Mouse (Mus musculus): ENCODE data around the gene Gm3435.
"Not testable (repeated sequence)": the region's sequence is repeated elsewhere in the genome, so short reads cannot be mapped to it uniquely, and the experiment has no call there.

The Gm3435 gene

GRCm38 (mm10) chr17:15009706-15010413, at the start of gene Gm3435:
Gene Gm3435, plus strand, starts transcription at chr17:15010176.
- DNase-seq: not testable (repeated sequence)

DNA sequence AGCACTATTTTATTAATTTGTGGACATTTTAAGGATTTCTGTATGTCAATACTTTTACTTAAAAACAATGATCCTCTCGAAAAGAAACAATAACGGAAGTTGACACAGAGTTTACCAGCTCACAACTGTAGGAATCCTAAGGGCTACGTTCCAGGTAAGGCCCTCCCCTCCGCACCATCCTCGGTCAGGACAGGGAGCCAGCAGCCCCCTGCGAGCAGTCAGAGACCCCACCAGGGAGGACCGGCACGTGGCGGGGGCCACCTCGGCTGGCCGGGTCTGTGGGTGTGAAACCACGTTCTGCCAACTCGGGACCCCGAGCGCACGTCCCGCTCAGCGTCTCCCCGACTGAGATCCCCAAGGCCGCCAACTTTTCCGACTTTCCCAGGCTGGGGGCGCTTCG, 49.5 kb upstream of the Gm3435 start:
- DNase-seq: peak in 1 of 2 experiments; percentile 11

DNA sequence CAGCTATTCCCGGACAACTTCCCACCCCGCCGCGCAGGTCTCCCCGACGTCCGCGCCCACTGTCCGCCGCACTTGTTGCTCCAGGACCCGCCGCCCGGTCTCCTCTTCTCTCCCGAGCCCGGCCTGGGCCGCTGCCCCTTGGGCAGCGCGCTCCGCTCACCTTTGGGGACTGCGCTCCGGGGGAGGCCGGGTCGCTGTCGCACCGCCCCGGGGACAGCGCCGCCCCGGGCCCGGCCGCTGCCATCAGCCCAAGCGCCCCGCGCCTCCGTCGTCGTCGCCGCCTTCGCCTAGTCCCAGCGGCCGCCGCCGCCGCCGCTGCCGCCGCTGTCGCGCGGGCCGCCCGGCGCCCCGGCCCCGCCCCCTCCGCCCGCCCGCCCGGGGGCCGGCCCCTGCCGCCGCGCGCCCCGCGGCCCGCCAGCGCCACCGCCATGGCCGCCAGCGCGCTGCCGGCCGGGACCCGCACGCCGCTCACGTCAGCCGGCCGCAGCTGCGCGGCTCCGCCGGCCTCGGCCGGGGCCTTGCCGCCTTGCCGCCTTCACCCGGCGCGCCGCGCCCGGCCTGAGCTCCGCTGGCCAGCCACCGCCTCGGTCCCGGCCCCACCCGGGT, 48.9 kb upstream of the Gm3435 start, which contains the start of gene Phf10:
Gene Phf10, minus strand, starts transcription at position 323 of the 606 bp plus-strand sequence.
- peak; percentile 25 to 29 for DNase-seq

GRCm38 (mm10) chr17:14961557-14962154, 48.3 kb upstream of the Gm3435 start:
- not testable (repeated sequence) for DNase-seq

- not testable (repeated sequence) for DNase-seq
Observed at GRCm38 (mm10) chr17:14968373-14968913, 41.5 kb upstream of the Gm3435 start.

GRCm38 (mm10) chr17:14977718-14978361, 32.1 kb upstream of the Gm3435 start:
- not testable (repeated sequence) for DNase-seq

DNA sequence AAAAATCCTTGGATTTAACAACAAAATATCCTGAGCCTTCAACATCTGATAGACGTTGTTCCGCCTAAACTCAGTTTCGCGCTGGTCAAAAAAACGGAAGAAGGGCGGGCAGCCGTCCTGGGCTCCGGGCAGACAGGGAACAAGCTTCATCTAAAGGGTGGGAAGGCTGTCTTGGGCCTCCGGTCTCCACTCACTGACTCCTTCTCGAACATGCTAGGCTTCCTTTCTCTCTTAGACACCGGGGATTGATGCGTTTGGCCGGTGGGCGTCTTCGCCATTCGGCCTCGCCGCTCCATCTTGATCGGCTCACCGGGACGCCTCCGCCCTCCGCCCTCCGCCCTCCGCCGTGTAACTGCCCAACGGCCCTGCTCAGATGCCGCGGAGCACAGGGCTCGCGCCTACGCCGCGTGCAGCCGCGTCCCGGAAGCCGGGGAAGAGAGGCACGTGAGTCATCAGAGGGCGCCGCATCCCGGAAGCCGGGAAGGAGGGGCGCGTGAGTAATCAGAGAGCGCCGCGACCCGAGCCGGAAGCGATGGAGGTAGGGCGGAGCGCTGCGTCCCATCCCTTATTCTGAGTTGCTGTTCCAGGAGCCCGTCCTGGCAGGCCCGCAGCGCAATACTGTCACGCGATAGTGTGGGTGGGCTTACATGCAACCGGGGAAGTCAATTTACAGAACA, 31.5 kb upstream of the Gm3435 start, which contains the start of the genes 9030025P20Rik and Gm3417:
Gene 9030025P20Rik, plus strand, starts transcription at position 107 of the 677 bp plus-strand sequence.
Gene Gm3417, minus strand, starts transcription at position 429 of the 677 bp plus-strand sequence.
- DNase-seq: not testable (repeated sequence)

GRCm38 (mm10) chr17:14990116-14990702, 19.8 kb upstream of the Gm3435 start:
- DNase-seq: peak in 1 of 2 experiments; percentile 0

DNA sequence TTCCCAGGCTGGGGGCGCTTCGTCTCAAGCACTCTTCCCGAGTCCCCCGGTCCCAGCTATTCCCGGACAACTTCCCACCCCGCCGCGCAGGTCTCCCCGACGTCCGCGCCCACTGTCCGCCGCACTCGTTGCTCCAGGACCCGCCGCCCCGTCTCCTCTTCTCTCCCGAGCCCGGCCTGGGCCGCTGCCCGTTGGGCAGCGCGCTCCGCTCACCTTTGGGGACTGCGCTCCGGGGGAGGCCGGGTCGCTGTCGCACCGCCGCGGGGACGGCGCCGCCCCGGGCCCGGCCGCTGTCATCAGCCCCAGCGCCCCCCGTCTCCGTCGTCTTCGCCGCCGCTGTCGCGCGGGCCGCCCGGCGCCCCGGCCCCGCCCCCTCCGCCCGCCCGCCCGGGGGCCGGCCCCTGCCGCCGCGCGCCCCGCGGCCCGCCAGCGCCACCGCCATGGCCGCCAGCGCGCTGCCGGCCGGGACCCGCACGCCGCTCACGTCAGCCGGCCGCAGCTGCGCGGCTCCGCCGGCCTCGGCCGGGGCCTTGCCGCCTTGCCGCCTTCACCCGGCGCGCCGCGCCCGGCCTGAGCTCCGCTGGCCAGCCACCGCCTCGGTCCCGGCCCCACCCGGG, 17.3 kb upstream of the Gm3435 start:
- DNase-seq: not testable (repeated sequence)

- not testable (repeated sequence) for DNase-seq
Observed at GRCm38 (mm10) chr17:14993139-14993832, 16.7 kb upstream of the Gm3435 start.

GRCm38 (mm10) chr17:14994140-14994539, 15.8 kb upstream of the Gm3435 start:
- DNase-seq: not testable (repeated sequence)

DNA sequence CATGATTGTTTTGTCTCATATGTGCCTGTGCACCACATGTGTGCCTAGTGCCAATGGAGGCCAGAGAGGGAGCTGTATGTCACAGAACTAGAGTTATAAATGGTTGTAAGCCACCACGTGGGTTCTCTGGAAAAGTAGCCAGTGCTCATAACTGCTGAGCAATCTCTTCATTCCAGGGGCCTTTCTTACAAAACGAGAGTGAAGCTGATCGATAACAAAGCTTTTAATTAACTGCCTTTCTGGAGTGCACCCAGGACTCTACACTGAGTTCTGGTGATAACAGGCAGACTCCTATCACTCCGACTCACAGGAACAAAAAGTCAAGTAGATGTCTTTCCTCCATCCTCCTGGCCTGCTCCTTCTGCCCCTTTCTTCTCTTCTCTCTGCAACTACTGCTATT, 9.9 kb upstream of the Gm3435 start:
- not testable (repeated sequence) for DNase-seq

DNA sequence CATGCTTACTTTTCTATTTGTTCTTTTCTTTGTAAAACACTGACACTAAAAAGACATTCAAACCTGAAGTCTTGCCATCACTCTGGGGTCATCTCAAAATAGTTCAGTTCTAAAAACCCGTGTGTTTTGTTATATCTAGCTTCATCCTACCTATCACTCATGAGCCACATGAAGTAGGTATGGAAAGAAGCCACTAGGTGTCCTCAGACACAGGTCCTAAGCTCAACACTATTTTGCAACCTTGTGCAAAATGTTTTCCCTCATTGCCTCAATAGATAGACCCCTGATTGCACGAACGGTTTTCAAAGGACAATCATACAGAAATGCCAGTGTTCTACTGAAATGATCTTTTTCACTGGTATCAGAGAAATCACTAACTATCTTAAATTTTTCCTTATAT, 888 bp upstream of the Gm3435 start:
- DNase-seq: not testable (repeated sequence)

- DNase-seq: peak; percentile 7
Observed at GRCm38 (mm10) chr17:15021503-15022220, 11.7 kb downstream of the Gm3435 start.

DNA sequence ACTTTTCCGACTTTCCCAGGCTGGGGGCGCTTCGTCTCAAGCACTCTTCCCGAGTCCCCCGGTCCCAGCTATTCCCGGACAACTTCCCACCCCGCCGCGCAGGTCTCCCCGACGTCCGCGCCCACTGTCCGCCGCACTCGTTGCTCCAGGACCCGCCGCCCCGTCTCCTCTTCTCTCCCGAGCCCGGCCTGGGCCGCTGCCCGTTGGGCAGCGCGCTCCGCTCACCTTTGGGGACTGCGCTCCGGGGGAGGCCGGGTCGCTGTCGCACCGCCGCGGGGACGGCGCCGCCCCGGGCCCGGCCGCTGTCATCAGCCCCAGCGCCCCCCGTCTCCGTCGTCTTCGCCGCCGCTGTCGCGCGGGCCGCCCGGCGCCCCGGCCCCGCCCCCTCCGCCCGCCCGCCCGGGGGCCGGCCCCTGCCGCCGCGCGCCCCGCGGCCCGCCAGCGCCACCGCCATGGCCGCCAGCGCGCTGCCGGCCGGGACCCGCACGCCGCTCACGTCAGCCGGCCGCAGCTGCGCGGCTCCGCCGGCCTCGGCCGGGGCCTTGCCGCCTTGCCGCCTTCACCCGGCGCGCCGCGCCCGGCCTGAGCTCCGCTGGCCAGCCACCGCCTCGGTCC, 14.0 kb downstream of the Gm3435 start:
- DNase-seq: not testable (repeated sequence)

GRCm38 (mm10) chr17:15024502-15025193, 14.7 kb downstream of the Gm3435 start:
- not testable (repeated sequence) for DNase-seq

- DNase-seq: not testable (repeated sequence)
Observed at GRCm38 (mm10) chr17:15025513-15025912, 15.5 kb downstream of the Gm3435 start.

DNA sequence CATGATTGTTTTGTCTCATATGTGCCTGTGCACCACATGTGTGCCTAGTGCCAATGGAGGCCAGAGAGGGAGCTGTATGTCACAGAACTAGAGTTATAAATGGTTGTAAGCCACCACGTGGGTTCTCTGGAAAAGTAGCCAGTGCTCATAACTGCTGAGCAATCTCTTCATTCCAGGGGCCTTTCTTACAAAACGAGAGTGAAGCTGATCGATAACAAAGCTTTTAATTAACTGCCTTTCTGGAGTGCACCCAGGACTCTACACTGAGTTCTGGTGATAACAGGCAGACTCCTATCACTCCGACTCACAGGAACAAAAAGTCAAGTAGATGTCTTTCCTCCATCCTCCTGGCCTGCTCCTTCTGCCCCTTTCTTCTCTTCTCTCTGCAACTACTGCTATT, 21.4 kb downstream of the Gm3435 start:
- DNase-seq: not testable (repeated sequence)

- DNase-seq: not testable (repeated sequence)
Observed at GRCm38 (mm10) chr17:15040455-15040854, 30.5 kb downstream of the Gm3435 start.

Data from kidney, adult 8-10 months (tissue).